Mouse (Mus musculus) stomach, embryonic 15.5 days (tissue): ENCODE results near the gene Mthfs. TPM values are rescaled to one million over a fixed set of nuclear protein-coding genes. Genes with fewer than 3 reads are reported as not detected.

Experiments
- ATAC-seq: fragments of 200-750 bp; cut with Nextera tagmentation; 2 replicates; pipeline ENCODE4 v1.8.0; 2017; ENCODE audit warnings: low read depth, moderate number of reproducible peaks, moderate TSS enrichment; ENCODE audit not compliant: insufficient read depth, low FRiP score
- H3K27ac ChIP-seq: fragments of 300-500 bp; sonication (generic); 2 replicates; pipeline ENCODE4 v1.5.1; 2015; ENCODE audit warnings: mild to moderate bottlenecking, inconsistent platforms
- H3K27me3 ChIP-seq: fragments of 300-500 bp; sonication (generic); replicated peaks from 2 replicates; pipeline ENCODE4 v1.6.1; 2015; ENCODE audit warnings: inconsistent platforms
- H3K36me3 ChIP-seq: fragments of 300-500 bp; sonication (generic); 2 replicates; pipeline ENCODE4 v1.6.1; 2015; ENCODE audit warnings: inconsistent platforms
- H3K4me1 ChIP-seq: fragments of 300-500 bp; sonication (generic); 2 replicates; pipeline ENCODE4 v1.6.1; 2015; ENCODE audit warnings: inconsistent platforms
- H3K4me2 ChIP-seq: fragments of 300-500 bp; sonication (generic); 2 replicates; pipeline ENCODE4 v1.6.1; 2015; ENCODE audit warnings: mild to moderate bottlenecking, inconsistent platforms
- H3K4me3 ChIP-seq: fragments of 300-500 bp; sonication (generic); replicated peaks from 2 replicates; pipeline ENCODE4 v1.5.1; 2015; ENCODE audit warnings: inconsistent platforms
- H3K9ac ChIP-seq: fragments of 300-500 bp; sonication (generic); 2 replicates; pipeline ENCODE4 v1.6.1; 2015; ENCODE audit warnings: inconsistent platforms
- H3K9me3 ChIP-seq: fragments of 300-500 bp; sonication (generic); 2 replicates; pipeline ENCODE4 v1.6.1; 2016; ENCODE audit warnings: inconsistent platforms
- WGBS: fragments of 180-500 bp; shearing (Covaris S2); methylation state at CpG from one replicate; pipeline ENCODE4 v1.1.7; 2015; 5-methylcytosine and 5-hydroxymethylcytosine counted together
- polyA plus RNA-seq: library from polyadenylated mRNA; unstranded; fragments of >200 nt; fragmentation: Nextera tagmentation; extraction: Ambion mirVana; gene quantifications from 2 replicates; pipeline ENCODE4 v1.2.1, GENCODE M21; 2015

Mthfs gene
- polyA plus RNA-seq, 1 experiment from 2014 or later, result 31.2 TPM

DNA sequence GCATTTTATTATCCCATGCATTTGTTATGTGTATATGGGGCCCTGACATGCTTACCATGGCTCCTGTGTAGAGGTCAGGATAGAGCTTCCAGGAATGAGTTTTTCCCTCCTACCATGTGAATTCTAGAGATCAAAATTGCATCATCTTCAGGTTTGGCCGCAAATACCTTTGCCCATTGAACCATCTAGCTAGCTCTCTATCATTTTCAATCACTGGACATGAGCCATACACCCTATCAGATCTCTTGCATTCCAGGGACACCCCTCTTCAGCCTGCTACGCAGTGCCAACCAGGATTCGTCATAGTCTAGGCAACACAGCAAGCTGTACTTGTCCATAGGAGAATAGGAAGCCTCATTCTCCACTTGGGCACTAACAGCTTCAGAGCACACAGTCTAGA is 53.5 kb downstream of the Mthfs start:
- Histone ChIP-seq H3K9ac (no peak overlapping the region), H3K9me3 (no peaks in the 10 kb centered on the region), H3K27ac (no peak overlapping the region), H3K27me3 (no peaks in the 10 kb centered on the region), H3K36me3 (no peaks in the 10 kb centered on the region), H3K4me2 (no peak overlapping the region), H3K4me3 (no peak overlapping the region), H3K4me1 (no peaks in the 10 kb centered on the region)
- WGBS, result 89% methylated on average over 3 of the region's 3 CpGs
- ATAC-seq, result no peak

DNA sequence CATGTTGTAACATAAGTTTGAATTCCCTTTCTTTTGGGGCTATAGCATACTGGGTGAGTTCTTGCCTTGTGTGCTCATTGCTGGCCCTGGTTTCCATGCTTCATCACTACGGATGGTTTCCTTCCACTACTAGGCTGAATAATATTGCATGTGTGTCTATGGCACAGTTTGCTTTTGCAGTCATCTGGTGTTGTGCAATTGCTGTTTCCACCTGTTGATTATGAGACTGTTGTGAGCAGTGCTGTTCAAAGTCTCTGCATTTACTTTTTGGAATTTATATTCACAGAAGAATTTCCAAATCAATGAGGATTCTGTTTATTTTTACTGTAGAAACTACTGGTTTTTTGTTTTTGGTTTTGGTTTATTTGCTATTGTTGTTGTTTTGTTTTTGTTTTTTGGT is 54.1 kb downstream of the Mthfs start:
- WGBS, result 87% methylated on average over 1 of the region's 1 CpGs
- H3K9me3 ChIP-seq, result no peaks in the 10 kb centered on the region
- H3K9ac ChIP-seq, result no peak overlapping the region
- H3K27me3 ChIP-seq, result no peaks in the 10 kb centered on the region
- H3K4me3 ChIP-seq, result no peak overlapping the region
- no peaks in the 10 kb centered on the region for H3K4me1 ChIP-seq
- no peaks in the 10 kb centered on the region for H3K36me3 ChIP-seq
- ATAC-seq, result no peak
- no peak overlapping the region for H3K4me2 ChIP-seq
- H3K27ac ChIP-seq, result no peak overlapping the region

DNA sequence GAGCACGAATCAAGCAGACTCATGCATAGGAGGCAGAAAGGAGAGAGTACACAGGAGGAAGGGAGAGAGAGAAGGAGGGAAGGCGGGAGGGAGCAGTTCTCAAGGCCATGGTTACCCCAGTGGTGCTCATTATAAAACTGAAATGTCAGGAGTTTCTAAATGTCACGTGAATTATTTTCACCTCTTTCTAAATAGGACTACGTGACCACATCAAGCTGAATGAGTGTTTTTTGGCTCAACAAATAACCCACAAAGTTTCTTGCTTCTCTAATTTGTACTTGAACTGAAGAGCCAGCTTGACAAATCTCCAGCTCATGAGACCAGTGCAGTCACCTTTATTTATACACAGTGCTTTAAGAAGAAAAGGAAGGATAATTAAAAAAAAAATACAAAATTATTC is 56.6 kb downstream of the Mthfs start:
- no peak overlapping the region for H3K4me3 ChIP-seq
- no peak for ATAC-seq
- no peak overlapping the region for H3K27ac ChIP-seq
- H3K4me1 ChIP-seq, result no peaks in the 10 kb centered on the region
- 63% methylated on average over 4 of the region's 4 CpGs for WGBS
- H3K36me3 ChIP-seq, result no peaks in the 10 kb centered on the region
- no peaks in the 10 kb centered on the region for H3K27me3 ChIP-seq
- no peaks in the 10 kb centered on the region for H3K9me3 ChIP-seq
- no peak overlapping the region for H3K9ac ChIP-seq
- H3K4me2 ChIP-seq, result no peak overlapping the region

DNA sequence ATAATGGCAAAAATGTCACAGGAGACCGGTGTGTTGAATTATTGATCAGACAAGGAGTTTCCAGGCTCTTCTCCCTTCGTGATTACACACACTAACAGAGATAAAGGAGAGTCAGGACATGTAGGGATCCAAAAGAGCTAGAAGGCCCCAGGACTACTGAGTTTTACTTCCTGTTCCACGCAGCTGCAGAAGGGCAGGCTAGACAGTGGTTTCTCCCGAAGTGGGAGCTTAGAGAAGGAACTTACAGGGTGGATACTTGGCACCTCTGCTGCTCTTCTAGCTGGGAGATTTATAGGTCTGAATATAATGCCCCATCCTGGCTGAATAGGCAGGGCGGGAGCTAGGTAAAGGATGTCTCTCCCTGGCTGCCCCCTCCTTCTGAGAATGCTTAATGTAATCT is 57.1 kb downstream of the Mthfs start:
- no peak overlapping the region for H3K27ac ChIP-seq
- no peaks in the 10 kb centered on the region for H3K36me3 ChIP-seq
- H3K27me3 ChIP-seq, result no peaks in the 10 kb centered on the region
- H3K4me2 ChIP-seq, result no peak overlapping the region
- H3K4me1 ChIP-seq, result no peaks in the 10 kb centered on the region
- WGBS, result 54% methylated on average over 5 of the region's 5 CpGs
- no peak overlapping the region for H3K4me3 ChIP-seq
- H3K9me3 ChIP-seq, result no peaks in the 10 kb centered on the region
- no peak for ATAC-seq
- H3K9ac ChIP-seq, result no peak overlapping the region

DNA sequence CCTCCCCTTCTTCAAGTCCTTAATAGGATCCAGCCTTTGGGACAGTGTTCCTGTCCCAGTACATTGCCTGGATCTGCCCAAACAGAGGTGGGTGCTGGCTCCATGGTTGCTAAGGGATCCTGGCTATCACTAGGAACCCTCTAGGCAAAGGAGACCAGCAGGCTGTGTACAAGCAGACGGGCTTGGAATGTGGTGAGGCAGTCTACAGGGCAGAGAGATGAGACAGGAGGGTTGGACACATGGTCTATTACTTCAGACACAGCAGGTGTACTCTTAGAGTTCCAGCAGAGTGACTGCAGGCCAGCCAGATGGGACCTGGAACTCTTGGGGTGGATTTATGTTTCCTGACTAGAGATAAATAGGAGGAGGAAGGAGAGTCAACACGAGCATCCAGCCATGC is 59.9 kb downstream of the Mthfs start:
- ATAC-seq, result no peak
- H3K36me3 ChIP-seq, result no peaks in the 10 kb centered on the region
- H3K4me3 ChIP-seq, result no peak overlapping the region
- no peaks in the 10 kb centered on the region for H3K27me3 ChIP-seq
- 65% methylated on average over 2 of the region's 2 CpGs for WGBS
- no peak overlapping the region for H3K27ac ChIP-seq
- no peaks in the 10 kb centered on the region for H3K9me3 ChIP-seq
- H3K4me2 ChIP-seq, result no peak overlapping the region
- H3K9ac ChIP-seq, result no peak overlapping the region
- no peaks in the 10 kb centered on the region for H3K4me1 ChIP-seq

DNA sequence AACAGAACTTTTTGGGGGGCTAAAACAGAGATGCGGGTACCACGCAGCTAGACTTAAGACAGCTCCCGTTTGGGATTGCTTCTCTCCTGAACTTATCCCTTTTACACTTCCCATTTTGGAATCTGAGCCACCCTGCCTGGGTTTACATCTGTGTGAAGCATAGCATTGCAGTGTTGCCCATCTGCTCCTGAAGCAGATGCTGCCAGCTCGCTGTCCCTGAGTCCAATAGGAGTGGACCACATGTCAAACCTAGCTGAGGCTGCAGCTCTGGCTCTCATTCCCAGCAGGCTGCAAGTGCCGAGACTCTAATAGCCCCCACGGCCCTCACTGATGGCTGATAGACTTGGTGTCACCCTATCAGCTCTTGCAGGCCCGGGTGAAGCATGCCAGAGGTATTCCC is 63.3 kb downstream of the Mthfs start:
- no peaks in the 10 kb centered on the region for H3K36me3 ChIP-seq
- no peaks in the 10 kb centered on the region for H3K4me1 ChIP-seq
- no peak overlapping the region for H3K9ac ChIP-seq
- H3K27ac ChIP-seq, result no peak overlapping the region
- ATAC-seq, result no peak
- no peak overlapping the region for H3K4me2 ChIP-seq
- H3K27me3 ChIP-seq, result no peaks in the 10 kb centered on the region
- WGBS, result 71% methylated on average over 7 of the region's 7 CpGs
- H3K4me3 ChIP-seq, result no peak overlapping the region
- no peaks in the 10 kb centered on the region for H3K9me3 ChIP-seq

DNA sequence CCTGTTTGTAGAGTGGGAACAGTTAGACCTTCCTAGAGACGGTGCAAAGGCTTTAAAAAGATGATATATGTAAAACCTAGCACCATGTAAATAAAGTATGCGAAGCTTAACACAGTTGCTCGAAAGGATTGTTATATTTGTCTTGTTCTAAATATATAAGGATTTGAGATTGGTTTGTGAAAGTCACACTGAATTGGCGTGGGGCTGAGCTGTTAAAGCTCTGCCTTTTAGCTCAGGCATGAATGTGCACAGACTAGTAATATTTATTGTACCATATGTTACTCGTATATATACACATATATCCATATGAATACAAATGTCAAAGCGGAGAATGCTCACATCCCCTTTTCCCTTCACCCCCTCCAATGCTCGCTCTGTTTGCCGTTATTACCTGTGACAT is 67.7 kb downstream of the Mthfs start:
- H3K4me1 ChIP-seq, result no peaks in the 10 kb centered on the region
- no peak overlapping the region for H3K27ac ChIP-seq
- H3K27me3 ChIP-seq, result no peaks in the 10 kb centered on the region
- H3K9me3 ChIP-seq, result no peaks in the 10 kb centered on the region
- no peak overlapping the region for H3K4me3 ChIP-seq
- ATAC-seq, result no peak
- H3K4me2 ChIP-seq, result no peak overlapping the region
- no peak overlapping the region for H3K9ac ChIP-seq
- WGBS, result 59% methylated on average over 8 of the region's 8 CpGs
- no peaks in the 10 kb centered on the region for H3K36me3 ChIP-seq

DNA sequence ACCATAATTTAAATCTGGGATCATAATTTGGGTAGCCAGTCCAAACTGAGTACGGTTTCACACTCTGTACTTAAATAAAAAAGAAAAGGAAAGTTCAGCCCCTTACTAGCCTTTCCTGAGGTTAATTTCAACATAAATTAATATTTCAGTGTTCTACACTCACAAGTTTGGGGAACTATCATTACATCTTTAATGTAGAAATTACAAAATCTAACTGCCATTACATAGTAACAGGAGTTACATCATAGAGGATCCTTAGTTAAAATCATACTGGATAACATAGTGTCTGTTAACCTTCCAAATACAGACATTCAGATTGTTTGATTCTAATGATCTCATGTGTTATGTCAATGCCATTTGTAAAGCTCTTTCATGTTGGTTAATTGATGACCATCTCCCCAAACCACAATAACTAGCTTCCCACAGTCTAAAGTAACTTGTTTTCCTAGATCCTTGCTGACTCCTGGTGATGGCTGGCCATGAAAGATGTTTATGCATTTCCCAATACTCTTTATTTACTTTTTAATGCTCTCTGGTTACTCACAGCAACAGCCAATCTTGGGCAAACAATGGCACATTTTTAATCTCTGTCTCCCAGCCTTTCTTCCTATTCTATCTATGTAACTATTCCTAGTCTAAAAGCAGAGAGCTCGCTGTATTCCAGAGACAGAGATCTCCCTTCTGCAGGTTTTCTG is 72.0 kb downstream of the Mthfs start:
- Histone ChIP-seq H3K4me1 (no peaks in the 10 kb centered on the region), H3K27me3 (no peaks in the 10 kb centered on the region)
- no peak for ATAC-seq

DNA sequence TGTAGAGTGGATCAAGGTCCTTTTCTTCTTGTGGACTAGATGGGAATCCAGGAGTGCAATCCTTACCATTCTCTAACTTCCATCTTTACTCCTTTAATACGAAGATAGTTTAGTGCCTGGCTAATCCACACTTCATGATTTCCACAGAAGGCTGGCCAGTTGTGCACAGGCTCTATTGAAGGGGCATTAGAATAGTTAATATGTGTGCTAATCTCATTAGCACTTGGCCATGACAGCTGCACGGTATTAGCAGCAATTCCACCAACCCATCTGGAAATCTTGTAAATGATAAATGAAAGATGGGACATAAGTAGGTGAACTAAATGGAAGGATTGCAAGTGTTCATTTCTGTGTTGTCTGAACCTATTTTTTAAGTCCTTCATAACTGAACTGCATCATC is 77.6 kb downstream of the Mthfs start:
- Histone ChIP-seq H3K9ac (no peak overlapping the region), H3K27ac (no peak overlapping the region), H3K4me2 (no peak overlapping the region), H3K36me3 (no peaks in the 10 kb centered on the region), H3K27me3 (no peaks in the 10 kb centered on the region), H3K4me3 (no peak overlapping the region), H3K4me1 (no peaks in the 10 kb centered on the region), H3K9me3 (no peaks in the 10 kb centered on the region)
- WGBS, result 67% methylated on average over 2 of the region's 2 CpGs
- ATAC-seq, result no peak

More for the DNA sequence above, 72.0 kb downstream of the Mthfs start:
- H3K4me2 ChIP-seq, result no peak overlapping the region
- no peaks in the 10 kb centered on the region for H3K9me3 ChIP-seq
- H3K4me3 ChIP-seq, result no peak overlapping the region
- WGBS, result 82% methylated on average over 2 of the region's 2 CpGs
- no peaks in the 10 kb centered on the region for H3K36me3 ChIP-seq
- H3K9ac ChIP-seq, result no peak overlapping the region
- no peak overlapping the region for H3K27ac ChIP-seq

DNA sequence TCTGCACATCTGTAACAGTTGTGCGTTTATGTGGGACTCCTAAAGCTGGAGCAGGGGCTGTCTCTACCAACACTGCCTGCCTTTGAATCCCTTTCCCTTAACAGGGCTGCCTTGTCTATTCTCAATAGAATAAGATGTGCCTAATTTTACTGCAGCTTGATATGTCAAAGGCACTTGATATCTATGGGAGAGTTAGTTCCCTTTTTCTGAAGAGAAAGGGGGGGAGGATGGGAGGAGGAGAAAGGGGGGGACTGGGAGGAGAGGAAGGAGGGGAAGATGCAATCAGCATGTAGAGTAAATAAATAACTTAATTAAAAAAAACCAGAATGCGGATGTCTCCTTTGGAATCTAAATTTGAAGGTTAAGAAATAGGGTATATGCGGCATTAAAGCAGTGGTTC is 82.9 kb downstream of the Mthfs start:
- Histone ChIP-seq H3K4me3 (no peak overlapping the region), H3K9me3 (no peaks in the 10 kb centered on the region), H3K9ac (no peak overlapping the region), H3K27me3 (no peaks in the 10 kb centered on the region), H3K27ac (no peak overlapping the region), H3K4me1 (no peaks in the 10 kb centered on the region), H3K4me2 (no peak overlapping the region), H3K36me3 (no peaks in the 10 kb centered on the region)
- ATAC-seq, result no peak
- whole genome bisulfite sequencing, result 65% methylated on average over 3 of the region's 3 CpGs

DNA sequence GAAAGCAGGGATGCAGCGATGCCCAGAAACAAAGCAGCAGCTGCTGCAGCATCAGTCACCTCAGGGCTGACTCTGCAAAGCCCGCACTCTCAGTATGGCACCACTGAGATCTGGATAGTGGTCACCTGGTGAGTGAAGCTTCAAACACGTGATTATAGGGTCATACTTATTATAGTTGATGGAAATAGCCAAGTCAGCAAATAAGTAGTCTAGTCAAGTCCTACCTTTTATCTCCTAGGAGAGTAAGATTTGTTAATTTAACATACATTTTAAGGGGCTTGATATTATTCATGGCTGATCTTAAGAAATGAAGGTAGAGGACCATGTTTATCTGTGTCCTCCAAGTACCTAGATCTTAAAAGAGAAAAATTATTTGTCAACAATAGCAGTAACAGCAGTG is 83.6 kb downstream of the Mthfs start:
- Histone ChIP-seq H3K4me3 (no peak overlapping the region), H3K27me3 (no peaks in the 10 kb centered on the region), H3K36me3 (no peaks in the 10 kb centered on the region), H3K27ac (no peak overlapping the region), H3K4me2 (no peak overlapping the region), H3K4me1 (no peaks in the 10 kb centered on the region), H3K9me3 (no peaks in the 10 kb centered on the region), H3K9ac (no peak overlapping the region)
- no peak for ATAC-seq
- 45% methylated on average over 3 of the region's 3 CpGs for WGBS

DNA sequence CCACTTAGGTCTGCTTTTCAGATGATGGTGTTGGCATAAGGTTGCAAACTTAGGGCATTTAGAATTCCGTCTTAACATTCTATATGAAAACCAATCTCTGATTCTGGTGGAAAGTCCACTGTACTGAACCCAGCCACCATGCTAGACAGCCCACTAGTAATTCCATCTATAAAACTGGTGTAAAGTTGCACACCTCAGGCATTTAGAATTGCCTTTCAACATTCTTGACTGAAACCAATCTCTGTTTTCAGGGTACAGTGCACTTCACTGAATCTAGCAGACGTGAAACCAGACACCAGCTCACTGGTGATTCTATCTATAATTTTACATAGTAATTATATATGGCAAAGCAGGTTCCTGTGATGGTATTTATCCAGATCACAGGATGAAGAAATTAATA is 95.2 kb downstream of the Mthfs start:
- Histone ChIP-seq H3K4me2 (no peak overlapping the region), H3K27me3 (no peaks in the 10 kb centered on the region), H3K9ac (no peak overlapping the region), H3K9me3 (no peaks in the 10 kb centered on the region), H3K4me3 (no peak overlapping the region), H3K27ac (no peak overlapping the region), H3K4me1 (no peaks in the 10 kb centered on the region), H3K36me3 (no peaks in the 10 kb centered on the region)
- 89% methylated on average over 2 of the region's 2 CpGs for WGBS
- ATAC-seq, result no peak
